Mouse (Mus musculus) ES-Bruce4 (cell line): ENCODE measurements at regions not wholly inside any gene's neighbourhood (a gene's known extent, or its start where the extent isn't known, plus 50 kb on each side); places are given as distances from the start of the nearest gene placed in this dataset.

Source experiments
- H3K27ac ChIP-seq: 2 replicates; pipeline ENCODE4 v1.5.1; 2012; ENCODE audit warnings: low read length, inconsistent platforms; ENCODE audit not compliant: insufficient read depth
- H3K27me3 ChIP-seq: 2 replicates; pipeline ENCODE4 v1.6.1; 2012; ENCODE audit warnings: mild to moderate bottlenecking, low read length, inconsistent platforms; ENCODE audit not compliant: control insufficient read depth, poor library complexity, insufficient read depth, severe bottlenecking
- H3K36me3 ChIP-seq: 2 replicates; pipeline ENCODE4 v1.6.1; 2012; ENCODE audit warnings: inconsistent platforms, mild to moderate bottlenecking, low read length, moderate library complexity; ENCODE audit not compliant: control insufficient read depth, poor library complexity, insufficient read depth, severe bottlenecking
- H3K4me1 ChIP-seq: one replicate; pipeline ENCODE4 v1.8.1; 2011; ENCODE audit warnings: low read length; ENCODE audit not compliant: control insufficient read depth, insufficient read depth
- H3K4me3 ChIP-seq: 2 replicates; pipeline ENCODE4 v1.5.1; 2011; ENCODE audit warnings: low read depth, mild to moderate bottlenecking, low read length
- H3K9ac ChIP-seq: 2 replicates; pipeline ENCODE4 v1.6.1; 2012; ENCODE audit warnings: low read depth, mild to moderate bottlenecking, inconsistent platforms; ENCODE audit not compliant: poor library complexity, severe bottlenecking
- H3K9me3 ChIP-seq: replicated peaks from 2 replicates; pipeline ENCODE4 v1.6.1; 2012; ENCODE audit warnings: mild to moderate bottlenecking, low read length, inconsistent platforms; ENCODE audit not compliant: control insufficient read depth, poor library complexity, insufficient read depth, severe bottlenecking
- CTCF ChIP-seq: IDR thresholded peaks from one replicate; pipeline ENCODE4 v1.8.1; 2011; ENCODE audit warnings: low read depth, low read length
- EP300 ChIP-seq: IDR thresholded peaks from 2 replicates; pipeline ENCODE4 v1.6.1; 2011; ENCODE audit warnings: low read depth, low read length; ENCODE audit not compliant: insufficient read depth
- POLR2A ChIP-seq: IDR thresholded peaks from one replicate; pipeline ENCODE4 v1.8.1; 2011; ENCODE audit warnings: low read length; ENCODE audit not compliant: insufficient read depth

- Histone ChIP-seq H3K27me3 (no peaks in the 10 kb centered on the region), H3K9me3 (no peaks in the 10 kb centered on the region), H3K4me3 (no peak overlapping the region), H3K27ac (no peak overlapping the region), H3K4me1 (no peaks in the 10 kb centered on the region), H3K9ac (no peak overlapping the region), H3K36me3 (no peaks in the 10 kb centered on the region)
- TF ChIP-seq POLR2A = no peak
- no peak for TF ChIP-seq CTCF
- no peak for TF ChIP-seq EP300
Measured at GRCm38 (mm10) chr10:92146263-92146662, 576.0 kb downstream of the Nedd1 start.

GRCm38 (mm10) chr10:92135521-92135920, 586.7 kb downstream of the Nedd1 start:
- Histone ChIP-seq H3K36me3 (no peaks in the 10 kb centered on the region), H3K4me1 (no peaks in the 10 kb centered on the region), H3K27ac (no peak overlapping the region), H3K9me3 (no peaks in the 10 kb centered on the region), H3K4me3 (no peak overlapping the region), H3K27me3 (no peaks in the 10 kb centered on the region), H3K9ac (no peak overlapping the region)
- no peak for TF ChIP-seq EP300
- TF ChIP-seq CTCF = no peak

GRCm38 (mm10) chr10:92112790-92113189, 609.4 kb downstream of the Nedd1 start:
- no peak overlapping the region for H3K27ac ChIP-seq
- H3K4me3 ChIP-seq = no peak overlapping the region
- no peak overlapping the region for H3K9ac ChIP-seq
- H3K4me1 ChIP-seq = no peaks in the 10 kb centered on the region
- H3K27me3 ChIP-seq = no peaks in the 10 kb centered on the region
- no peaks in the 10 kb centered on the region for H3K9me3 ChIP-seq
- no peaks in the 10 kb centered on the region for H3K36me3 ChIP-seq
- TF ChIP-seq CTCF = no peak
- no peak for TF ChIP-seq EP300
- TF ChIP-seq POLR2A = no peak

GRCm38 (mm10) chr10:92106331-92106730, 615.9 kb downstream of the Nedd1 start:
- Histone ChIP-seq H3K4me1 (no peaks in the 10 kb centered on the region), H3K9me3 (no peaks in the 10 kb centered on the region), H3K9ac (no peak overlapping the region), H3K27me3 (no peaks in the 10 kb centered on the region), H3K27ac (no peak overlapping the region), H3K4me3 (no peak overlapping the region), H3K36me3 (no peaks in the 10 kb centered on the region)
- TF ChIP-seq POLR2A = no peak

GRCm38 (mm10) chr10:92103887-92104286, 618.3 kb downstream of the Nedd1 start:
- H3K4me3 ChIP-seq = no peak overlapping the region
- no peaks in the 10 kb centered on the region for H3K27me3 ChIP-seq
- H3K9me3 ChIP-seq = no peaks in the 10 kb centered on the region
- H3K27ac ChIP-seq = no peak overlapping the region
- H3K9ac ChIP-seq = no peak overlapping the region
- no peaks in the 10 kb centered on the region for H3K4me1 ChIP-seq
- H3K36me3 ChIP-seq = no peaks in the 10 kb centered on the region
- no peak for TF ChIP-seq CTCF
- no peak for TF ChIP-seq POLR2A
- TF ChIP-seq EP300 = no peak

GRCm38 (mm10) chr10:92102755-92103154, 619.5 kb downstream of the Nedd1 start:
- Histone ChIP-seq H3K27me3 (no peaks in the 10 kb centered on the region), H3K4me3 (no peak overlapping the region), H3K9me3 (no peaks in the 10 kb centered on the region), H3K27ac (no peak overlapping the region), H3K36me3 (no peaks in the 10 kb centered on the region), H3K9ac (no peak overlapping the region), H3K4me1 (no peaks in the 10 kb centered on the region)
- TF ChIP-seq EP300 (no peak), POLR2A (no peak), CTCF (no peak)
